Mouse (Mus musculus): ENCODE results near the gene Ppm1m. TPM values are rescaled to one million over a fixed set of nuclear protein-coding genes. Genes with fewer than 3 reads are reported as not detected.

The Ppm1m gene
- 6.9 and 11.7 TPM in 2 replicates for total RNA-seq (2015; ENCODE audit: low replicate concordance)
- total RNA-seq (2017; ENCODE audit: low replicate concordance), result 9.0 and 17.0 TPM in 2 replicates

GRCm38 (mm10) chr9:106199535-106200272 is at the start of gene Ppm1m:
Gene Ppm1m (minus strand): TSS chr9:106199746.
- no peak for ATAC-seq (replicated peaks; ENCODE audit: low FRiP score, poor library complexity, severe bottlenecking)

GRCm38 (mm10) chr9:106242813-106243488 is 43.4 kb upstream of the Ppm1m start:
- ATAC-seq (replicated peaks; ENCODE audit: low FRiP score, poor library complexity, severe bottlenecking), result no peak

- no peak for ATAC-seq (replicated peaks; ENCODE audit: low FRiP score, poor library complexity, severe bottlenecking)
These were observed 42.1 kb upstream of the Ppm1m start for GRCm38 (mm10) chr9:106241541-106242164.

- no peak for ATAC-seq (replicated peaks; ENCODE audit: low FRiP score, poor library complexity, severe bottlenecking)
These were observed 38.3 kb upstream of the Ppm1m start for GRCm38 (mm10) chr9:106237878-106238277.

GRCm38 (mm10) chr9:106237401-106237800 is 37.9 kb upstream of the Ppm1m start:
- no peak for ATAC-seq (replicated peaks; ENCODE audit: low FRiP score, poor library complexity, severe bottlenecking)

- ATAC-seq (replicated peaks; ENCODE audit: low FRiP score, poor library complexity, severe bottlenecking), result no peak
These were observed 37.3 kb upstream of the Ppm1m start for GRCm38 (mm10) chr9:106236818-106237211.

GRCm38 (mm10) chr9:106236156-106236817 is 36.7 kb upstream of the Ppm1m start:
- no peak for ATAC-seq (replicated peaks; ENCODE audit: low FRiP score, poor library complexity, severe bottlenecking)

GRCm38 (mm10) chr9:106235194-106235830 is 35.8 kb upstream of the Ppm1m start:
- no peak; the same call in 1 of the 2 replicates for ATAC-seq (replicated peaks; ENCODE audit: low FRiP score, poor library complexity, severe bottlenecking)

- no peak for ATAC-seq (replicated peaks; ENCODE audit: low FRiP score, poor library complexity, severe bottlenecking)
These were observed 34.4 kb upstream of the Ppm1m start for GRCm38 (mm10) chr9:106233953-106234352.

- ATAC-seq (replicated peaks; ENCODE audit: low FRiP score, poor library complexity, severe bottlenecking), result no peak
These were observed 33.4 kb upstream of the Ppm1m start for GRCm38 (mm10) chr9:106232956-106233355.

GRCm38 (mm10) chr9:106231816-106232215 is 32.3 kb upstream of the Ppm1m start:
- no peak for ATAC-seq (replicated peaks; ENCODE audit: low FRiP score, poor library complexity, severe bottlenecking)

GRCm38 (mm10) chr9:106231220-106231619 is 31.7 kb upstream of the Ppm1m start:
- no peak for ATAC-seq (replicated peaks; ENCODE audit: low FRiP score, poor library complexity, severe bottlenecking)

- ATAC-seq (replicated peaks; ENCODE audit: low FRiP score, poor library complexity, severe bottlenecking), result no peak
These were observed 31.2 kb upstream of the Ppm1m start for GRCm38 (mm10) chr9:106230734-106231106.

- no peak for ATAC-seq (replicated peaks; ENCODE audit: low FRiP score, poor library complexity, severe bottlenecking)
These were observed 30.6 kb upstream of the Ppm1m start for GRCm38 (mm10) chr9:106230051-106230733.

GRCm38 (mm10) chr9:106227790-106228429 is 28.4 kb upstream of the Ppm1m start:
- no peak for ATAC-seq (replicated peaks; ENCODE audit: low FRiP score, poor library complexity, severe bottlenecking)

GRCm38 (mm10) chr9:106226151-106226682 is 26.7 kb upstream of the Ppm1m start:
- ATAC-seq (replicated peaks; ENCODE audit: low FRiP score, poor library complexity, severe bottlenecking), result no peak

- ATAC-seq (replicated peaks; ENCODE audit: low FRiP score, poor library complexity, severe bottlenecking), result no peak
These were observed 26.1 kb upstream of the Ppm1m start for GRCm38 (mm10) chr9:106225469-106226150.

GRCm38 (mm10) chr9:106222994-106223393 is 23.4 kb upstream of the Ppm1m start:
- no peak for ATAC-seq (replicated peaks; ENCODE audit: low FRiP score, poor library complexity, severe bottlenecking)
